Mouse (Mus musculus) MEL (cell line): ENCODE measurements around the gene Tenm3. TPM values are rescaled to one million over a fixed set of nuclear protein-coding genes. Genes with fewer than 3 reads are reported as not detected.

ENCODE experiments used
- DNase-seq: peaks from one replicate; pipeline ENCODE4 v3.0.0; 2011; ENCODE audit warnings: low read depth, low spot score
- H3K27ac ChIP-seq: 2 replicates; pipeline ENCODE4 v1.5.1; 2012; ENCODE audit warnings: low read depth, mild to moderate bottlenecking, control low read depth, low read length, moderate library complexity; ENCODE audit not compliant: control insufficient read depth
- H3K27me3 ChIP-seq, 2 experiments: fragments of 150-350 bp in 1 of 2; sonication (generic) in 1 of 2; 2 replicates each; pipeline ENCODE4 v1.6.1; 2012; ENCODE audit warnings: low read length in 2 of 2, mild to moderate bottlenecking in 2 of 2, improper control_type of control experiment in 1 of 2, moderate library complexity in 1 of 2; ENCODE audit not compliant: insufficient read depth in 2 of 2, control insufficient read depth in 1 of 2
- H3K36me3 ChIP-seq, 2 experiments: 2 replicates each; pipeline ENCODE4 v1.6.1; 2012 to 2014; ENCODE audit warnings: low read length in 2 of 2, improper control_type of control experiment in 1 of 2, inconsistent platforms in 1 of 2, mild to moderate bottlenecking in 1 of 2; ENCODE audit not compliant: insufficient read depth in 2 of 2, control insufficient read depth in 1 of 2
- H3K4me1 ChIP-seq, 2 experiments: fragments of 150-350 bp in 1 of 2; sonication (generic) in 1 of 2; 2 replicates each; pipeline ENCODE4 v1.6.1; 2012; ENCODE audit warnings: low read length in 2 of 2, improper control_type of control experiment in 1 of 2, mild to moderate bottlenecking in 1 of 2; ENCODE audit not compliant: insufficient read depth in 2 of 2, control insufficient read depth in 1 of 2
- H3K4me3 ChIP-seq, 2 experiments: fragments of 150-350 bp in 1 of 2; sonication (generic) in 1 of 2; 2 replicates each; pipeline ENCODE4 v1.5.1; 2012; ENCODE audit warnings: low read depth in 2 of 2, low read length in 2 of 2, mild to moderate bottlenecking in 2 of 2, moderate library complexity in 2 of 2, control low read depth in 1 of 2, improper control_type of control experiment in 1 of 2; ENCODE audit not compliant: control insufficient read depth in 1 of 2, insufficient read depth in 1 of 2
- H3K79me2 ChIP-seq: 2 replicates; pipeline ENCODE4 v1.6.1; 2012; ENCODE audit warnings: mild to moderate bottlenecking, low read length, moderate library complexity; ENCODE audit not compliant: control insufficient read depth, poor library complexity, insufficient read depth
- H3K9ac ChIP-seq: 2 replicates; pipeline ENCODE4 v1.6.1; 2012; ENCODE audit warnings: low read depth, mild to moderate bottlenecking, control low read depth, low read length, moderate library complexity; ENCODE audit not compliant: control insufficient read depth, poor library complexity, severe bottlenecking
- H3K9me3 ChIP-seq: fragments of 150-350 bp; sonication (generic); replicated peaks from 2 replicates; pipeline ENCODE4 v1.6.1; 2012; ENCODE audit warnings: mild to moderate bottlenecking, low read length, improper control_type of control experiment, moderate library complexity; ENCODE audit not compliant: insufficient read depth
- CTCF ChIP-seq, 3 experiments: IDR thresholded peaks in 2 of 3; conservative IDR thresholded peaks in 1 of 3; 2 replicates each; pipeline ENCODE4 v1.5.1; 2011 to 2012; ENCODE audit warnings: low read length in 3 of 3, low read depth in 2 of 3, mild to moderate bottlenecking in 2 of 3, improper control_type of control experiment in 1 of 3, inconsistent platforms in 1 of 3, mixed read lengths in 1 of 3, moderate library complexity in 1 of 3; ENCODE audit not compliant: control insufficient read depth in 1 of 3, insufficient read depth in 1 of 3, poor library complexity in 1 of 3, severe bottlenecking in 1 of 3
- E2F4 ChIP-seq: IDR thresholded peaks from 2 replicates; pipeline ENCODE4 v1.6.1; 2011; ENCODE audit warnings: low read depth, low read length, improper control_type of control experiment, borderline replicate concordance
- ELF1 ChIP-seq: IDR thresholded peaks from 2 replicates; pipeline ENCODE4 v1.6.1; 2014; ENCODE audit warnings: low read depth, mild to moderate bottlenecking, inconsistent platforms, low read length, improper control_type of control experiment, moderate library complexity
- EP300 ChIP-seq, 2 experiments: IDR thresholded peaks; 2 replicates each; pipeline ENCODE4 v1.6.1; 2011; ENCODE audit warnings: improper control_type of control experiment in 2 of 2, low read length in 2 of 2, low read depth in 1 of 2, mild to moderate bottlenecking in 1 of 2
- GATA1 ChIP-seq: IDR thresholded peaks from 2 replicates; pipeline ENCODE4 v1.6.1; 2011; ENCODE audit warnings: low read depth, low read length, improper control_type of control experiment
- JUND ChIP-seq: IDR thresholded peaks from 2 replicates; pipeline ENCODE4 v1.6.1; 2011; ENCODE audit warnings: low read depth, mild to moderate bottlenecking, improper control_type of control experiment, low read length
- MAFK ChIP-seq: IDR thresholded peaks from 2 replicates; pipeline ENCODE4 v1.6.1; 2011; ENCODE audit warnings: low read depth, mild to moderate bottlenecking, low read length, improper control_type of control experiment, borderline replicate concordance
- MAZ ChIP-seq: IDR thresholded peaks from 2 replicates; pipeline ENCODE4 v1.6.1; 2012; ENCODE audit warnings: low read depth, mild to moderate bottlenecking, inconsistent platforms, low read length, improper control_type of control experiment
- MXI1 ChIP-seq: IDR thresholded peaks from 2 replicates; pipeline ENCODE4 v1.6.1; 2011; ENCODE audit warnings: mild to moderate bottlenecking, low read depth, low read length, improper control_type of control experiment
- MYB ChIP-seq: IDR thresholded peaks from 2 replicates; pipeline ENCODE4 v1.6.1; 2011; ENCODE audit warnings: mild to moderate bottlenecking, low read depth, low read length, improper control_type of control experiment
- MYC ChIP-seq: IDR thresholded peaks from 2 replicates; pipeline ENCODE4 v1.6.1; 2011; ENCODE audit warnings: low read depth, mild to moderate bottlenecking, low read length, improper control_type of control experiment, moderate library complexity
- RAD21 ChIP-seq: IDR thresholded peaks from 2 replicates; pipeline ENCODE4 v1.6.1; 2011; ENCODE audit warnings: mild to moderate bottlenecking, low read depth, low read length, improper control_type of control experiment
- RCOR1 ChIP-seq: IDR thresholded peaks from 2 replicates; pipeline ENCODE4 v1.6.1; 2012; ENCODE audit warnings: low read depth, mild to moderate bottlenecking, inconsistent platforms, low read length, improper control_type of control experiment
- SIN3A ChIP-seq: IDR thresholded peaks from 2 replicates; pipeline ENCODE4 v1.6.1; 2012; ENCODE audit warnings: low read length, improper control_type of control experiment, inconsistent platforms
- TBP ChIP-seq: IDR thresholded peaks from 2 replicates; pipeline ENCODE4 v1.8.0; 2011; ENCODE audit warnings: low read depth, low read length, improper control_type of control experiment
- UBTF ChIP-seq: IDR thresholded peaks from 2 replicates; pipeline ENCODE4 v1.6.1; 2012; ENCODE audit warnings: low read depth, mild to moderate bottlenecking, inconsistent platforms, low read length, improper control_type of control experiment, moderate library complexity, borderline replicate concordance; ENCODE audit not compliant: insufficient read depth
- USF2 ChIP-seq, 2 experiments: IDR thresholded peaks; 2 replicates each; pipeline ENCODE4 v1.6.1; 2011 to 2012; ENCODE audit warnings: improper control_type of control experiment in 2 of 2, low read length in 2 of 2, borderline replicate concordance in 1 of 2, inconsistent platforms in 1 of 2, low read depth in 1 of 2, mild to moderate bottlenecking in 1 of 2; ENCODE audit not compliant: insufficient read depth in 1 of 2
- ZKSCAN1 ChIP-seq: IDR thresholded peaks from 2 replicates; pipeline ENCODE4 v1.6.1; 2012; ENCODE audit warnings: low read depth, mild to moderate bottlenecking, inconsistent platforms, low read length, improper control_type of control experiment, moderate library complexity
- ZMIZ1 ChIP-seq: IDR thresholded peaks from 2 replicates; pipeline ENCODE4 v1.6.1; 2012; ENCODE audit warnings: low read depth, mild to moderate bottlenecking, inconsistent platforms, low read length, improper control_type of control experiment, moderate library complexity
- polyA plus RNA-seq, 2 experiments: library from polyadenylated mRNA; stranded (reverse) in 1 of 2; unstranded in 1 of 2; fragments of >175 nt in 1 of 2; fragments of >200 nt in 1 of 2; gene quantifications; 2 replicates each; pipeline versions ENCODE4 v1.2.1 to v1.2.4; 2012; ENCODE audit warnings: low replicate concordance in 2 of 2, low read depth in 1 of 2; ENCODE audit not compliant: insufficient read length in 2 of 2, insufficient read depth in 1 of 2, missing spikeins in 1 of 2
- total RNA-seq: library from RNA; depleted of rRNA; stranded (reverse); fragments of 300-350 nt; gene quantifications from 2 replicates; pipeline ENCODE4 v1.2.3, GENCODE M21; 2012

Gene Tenm3
- total and polyA plus RNA-seq, 3 experiments = not detected

- no peak for TF ChIP-seq MAFK
- no peak for TF ChIP-seq EP300 (IDR thresholded peaks at IDR 0.05; ENCODE audit: low read depth in 1 of 2, low read length in 2 of 2)
- no peak for TF ChIP-seq ZKSCAN1
- no peak for TF ChIP-seq USF2 (IDR thresholded peaks at IDR 0.05; ENCODE audit: borderline replicate concordance in 1 of 2, insufficient read depth in 1 of 2, low read depth in 1 of 2, low read length in 2 of 2)
- no peak for TF ChIP-seq ZMIZ1
- no peak for TF ChIP-seq JUND
- TF ChIP-seq CTCF (IDR thresholded peaks at IDR 0.05 in 2 of 3, conservative IDR thresholded peaks at IDR 0.05 in 1 of 3; ENCODE audit: control insufficient read depth in 1 of 3, insufficient read depth in 1 of 3, low read depth in 2 of 3, low read length in 3 of 3, poor library complexity in 1 of 3, severe bottlenecking in 1 of 3) = no peak
- TF ChIP-seq ELF1 = no peak
- no peak for TF ChIP-seq MXI1
- TF ChIP-seq GATA1 = no peak
- TF ChIP-seq RAD21 = no peak
- Histone ChIP-seq H3K4me3 (no peak overlapping the region), H3K79me2 (no peaks in the 10 kb centered on the region), H3K9ac (no peak overlapping the region), H3K4me1 (no peaks in the 10 kb centered on the region), H3K27me3 (no peaks in the 10 kb centered on the region), H3K27ac (no peak overlapping the region), H3K9me3 (no peaks in the 10 kb centered on the region), H3K36me3 (no peaks in the 10 kb centered on the region)
- DNase-seq = no peak
Observed at GRCm38 (mm10) chr8:48477371-48477935, 366.3 kb downstream of the Tenm3 start.

DNA sequence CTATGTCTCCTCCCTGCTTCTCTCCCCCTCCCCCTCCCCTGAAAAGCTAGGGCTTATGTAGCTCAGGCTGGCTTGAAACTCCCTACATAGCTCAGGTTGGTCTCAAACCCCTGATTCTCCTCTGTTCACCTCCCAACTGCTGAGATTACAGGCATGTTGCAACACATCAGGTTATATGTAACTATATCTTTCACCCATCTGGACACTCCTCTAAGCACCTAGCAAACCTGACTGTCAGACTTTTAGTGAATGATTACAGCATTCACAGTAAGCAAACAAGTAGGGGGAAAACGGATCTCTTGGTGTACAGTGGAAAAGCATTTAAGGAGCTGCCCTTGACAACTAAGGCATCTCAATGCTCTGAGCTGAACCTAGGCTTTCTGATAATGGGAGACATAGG, 366.9 kb downstream of the Tenm3 start:
- no peak overlapping the region for H3K9ac ChIP-seq
- no peaks in the 10 kb centered on the region for H3K9me3 ChIP-seq
- no peak overlapping the region for H3K27ac ChIP-seq
- H3K4me1 ChIP-seq = no peaks in the 10 kb centered on the region
- DNase-seq = no peak
- H3K36me3 ChIP-seq = no peaks in the 10 kb centered on the region
- no peaks in the 10 kb centered on the region for H3K27me3 ChIP-seq
- TF ChIP-seq MYC (no peak), SIN3A (no peak), ELF1 (no peak), TBP (no peak), E2F4 (no peak), MYB (no peak)
- H3K79me2 ChIP-seq = no peaks in the 10 kb centered on the region
- no peak overlapping the region for H3K4me3 ChIP-seq

DNA sequence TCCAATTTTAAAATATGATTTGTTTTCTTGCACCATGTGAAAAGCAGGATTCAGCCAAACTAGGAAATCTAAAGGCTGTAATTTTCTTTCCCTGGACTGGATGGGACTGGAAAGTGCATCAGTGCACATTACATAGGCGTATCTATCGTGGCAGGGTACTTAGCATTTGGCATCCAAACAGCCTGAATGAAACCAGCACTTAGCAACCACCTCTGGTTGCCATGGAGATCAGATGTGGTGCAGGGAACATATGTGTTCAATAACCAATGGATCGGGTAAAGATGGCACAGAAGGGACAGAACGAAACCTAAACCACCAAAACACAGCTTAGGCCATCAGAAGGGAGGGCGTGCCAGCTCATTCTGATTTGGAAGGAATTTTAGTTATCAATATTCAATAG, 376.1 kb downstream of the Tenm3 start:
- TF ChIP-seq E2F4 (no peak), MAZ (no peak), RCOR1 (no peak), UBTF (no peak)
- Histone ChIP-seq H3K4me3 (no peak overlapping the region), H3K79me2 (no peaks in the 10 kb centered on the region), H3K27ac (no peak overlapping the region), H3K27me3 (no peaks in the 10 kb centered on the region), H3K9me3 (no peaks in the 10 kb centered on the region), H3K4me1 (no peaks in the 10 kb centered on the region), H3K36me3 (no peaks in the 10 kb centered on the region), H3K9ac (no peak overlapping the region)
- DNase-seq = no peak
